In genomic region chr2:24747878-24748277, GRCm38 (mm10) we compare ENCODE assay signal across 17 mouse cellular contexts. TPM values are rescaled to one million over a fixed set of nuclear protein-coding genes. Genes with fewer than 3 reads are reported as not detected.
DNase-seq lines count a peak whose midpoint lies in the region; ATAC-seq lines count a peak whose summit lies in the region.
"Had no signal": no experiment of that assay in that cellular context is flagged by ENCODE, and none has a peak within 500 bp of the region (broad histone marks: within the 10 kb centered on the region; RNA-seq: fewer than 3 reads in every experiment).

No protein-coding gene starts in this region.

- peak; percentile 82 to 89 for ATAC-seq in hematopoietic stem cell, adult 5-6 weeks (replicated peaks in 1 of 2; ENCODE audit: insufficient read depth in 1 of 2, low FRiP score in 2 of 2, low TSS enrichment in 1 of 2, low read depth in 1 of 2, poor library complexity in 2 of 2, severe bottlenecking in 2 of 2)
- ATAC-seq: forebrain, embryonic 15.5 days had no signal

- no peaks in the 10 kb centered on the region for H3K27me3 ChIP-seq in splenic B cell, adult 2 months (ENCODE audit: control insufficient read depth, insufficient read depth, low read length, poor library complexity, severe bottlenecking)
- H3K27me3 ChIP-seq: forebrain, embryonic 15.5 days; limb, embryonic 13.5 days; lung, embryonic 15.5 days had no signal

- intact Hi-C loops in left cerebral cortex, postnatal 10 days (cut with DNase I): no loop called here

- H3K36me3 ChIP-seq in splenic B cell, adult 2 months (ENCODE audit: control insufficient read depth, insufficient read depth, low read length, poor library complexity, severe bottlenecking): no peaks in the 10 kb centered on the region
- H3K36me3 ChIP-seq: limb, embryonic 13.5 days; lung, embryonic 15.5 days had no signal

- DNase-seq in 416B (ENCODE audit: low read depth): peak; percentile 78
- DNase-seq in CD4-positive, CD25-positive, alpha-beta regulatory T cell, adult 2 months (ENCODE audit: low read depth, low spot score): peak; percentile 73
- peak; percentile 62 for DNase-seq in splenic B cell, adult 2 months (ENCODE audit: low read depth, low spot score)
- DNase-seq in left cerebral cortex, postnatal 10 days (ENCODE audit: extremely low spot score in 1 of 2, low spot score in 2 of 2): no peak
- DNase-seq in cerebellum, adult 11-12 months: no peak
- DNase-seq in c-Kit-positive CD71-positive TER-119-positive erythroid progenitor cells, embryonic 14.5 days (ENCODE audit: low spot score): no peak
- no peak for DNase-seq in cerebellum, postnatal 36 days
- DNase-seq: adrenal gland, postnatal 36 days; cerebellum, adult 11 months; embryo, embryonic 11 days; gastrocnemius, postnatal 10 days; kidney, adult 18-20 months; right cerebral cortex, postnatal 4 days had no signal

RNA-seq across cellular contexts. Expression of gene Cacna1b, which starts 15.1 kb away (rescaled TPM):
- 0.13 TPM in 1 of 2 replicates, not detected in the other for total RNA-seq in hematopoietic stem cell, adult 5-6 weeks (2017)
- 100 to 1,000 TPM; 123 to 128 TPM for total RNA-seq in left cerebral cortex, postnatal 10 days (2021)

Comparison
In these comparisons a context has a peak if more than half of its experiments do, and no peak if none do; other contexts are left out.
1. DNase-seq: peak in 416B (single experiment), CD4-positive, CD25-positive, alpha-beta regulatory T cell, adult 2 months (single experiment) and splenic B cell, adult 2 months (single experiment); none in left cerebral cortex, postnatal 10 days (0 of 2), cerebellum, adult 11-12 months (single experiment), c-Kit-positive CD71-positive TER-119-positive erythroid progenitor cells, embryonic 14.5 days (single experiment) and cerebellum, postnatal 36 days (0 of 2).
2. RNA of gene Cacna1b, which starts 15.1 kb away (total RNA-seq): 123 to 128 TPM in left cerebral cortex, postnatal 10 days; 0.13 TPM in hematopoietic stem cell, adult 5-6 weeks; every median in the first group is over 100 times any median in the second.